Mouse (Mus musculus): ENCODE results near the gene Wrb. TPM values are rescaled to one million over a fixed set of nuclear protein-coding genes. Genes with fewer than 3 reads are reported as not detected.

Wrb gene
- polyA plus RNA-seq, 1 experiment = 58.0 TPM

DNA sequence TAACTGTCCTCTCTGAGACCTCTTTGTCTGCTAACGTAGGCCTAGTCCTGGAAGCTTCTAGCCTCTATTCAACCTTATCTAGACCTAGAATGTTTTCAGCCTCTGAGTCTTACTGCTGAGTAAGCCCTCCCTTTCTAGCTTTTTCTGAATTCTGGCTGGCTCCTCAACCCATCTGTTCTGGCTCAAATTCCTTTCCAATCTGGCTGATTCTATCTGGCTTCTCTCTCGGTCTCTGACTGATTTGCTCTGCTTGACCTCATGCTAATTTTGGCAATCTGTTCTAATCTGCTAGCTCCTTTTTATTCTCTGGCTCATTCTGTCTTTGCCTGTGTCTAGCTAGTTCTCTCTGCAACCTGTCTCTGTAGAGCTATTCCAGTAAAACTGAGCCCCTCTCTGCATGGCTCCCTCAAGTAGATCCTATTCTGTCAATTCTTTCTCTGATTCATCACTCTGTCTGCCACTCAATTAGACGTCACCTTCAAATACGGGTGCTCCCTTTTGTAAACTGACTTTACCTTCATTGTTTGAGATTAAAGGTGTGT, 20.6 kb downstream of the Wrb start:
- no peaks in the 10 kb centered on the region for H3K79me3 ChIP-seq (ENCODE audit: low read depth)

DNA sequence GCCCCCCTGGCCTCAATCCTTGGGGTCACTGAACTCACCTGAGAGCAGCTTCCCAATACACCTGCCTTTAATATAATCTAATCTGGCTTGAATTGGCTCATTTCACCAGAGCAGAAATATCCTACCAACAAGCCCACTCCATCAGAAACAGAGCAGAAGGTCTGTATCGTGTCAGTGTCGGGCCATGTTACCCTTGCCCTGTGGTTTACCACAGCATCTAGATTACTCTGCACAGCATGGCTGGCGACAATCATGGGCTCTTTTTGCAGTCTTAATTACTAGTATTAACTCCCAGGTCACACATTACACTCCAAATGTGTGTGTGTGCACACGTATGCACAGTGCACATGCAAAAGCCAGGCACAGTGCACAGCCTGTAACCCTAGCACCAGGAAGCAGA, 23.6 kb downstream of the Wrb start:
- H3K27me3 ChIP-seq (ENCODE audit: control insufficient read depth, insufficient read depth, insufficient read length) = no peaks in the 10 kb centered on the region
- TF ChIP-seq CEBPB (IDR thresholded peaks at IDR 0.05; ENCODE audit: low read depth) = no peak
- no peak for TF ChIP-seq CTCF (IDR thresholded peaks at IDR 0.05; ENCODE audit: control insufficient read depth, insufficient read depth, insufficient read length)
- no peak for TF ChIP-seq USF1 (IDR thresholded peaks at IDR 0.05; ENCODE audit: low read depth)
- no peak for TF ChIP-seq MAX (IDR thresholded peaks at IDR 0.05)
- TF ChIP-seq FOSL1 (IDR thresholded peaks at IDR 0.05; ENCODE audit: insufficient read depth, low read length, poor library complexity, severe bottlenecking) = no peak
- no peak for TF ChIP-seq MYOD1 (IDR thresholded peaks at IDR 0.05; ENCODE audit: control insufficient read depth, insufficient read length, low read depth)
- no peak for TF ChIP-seq MYOG (IDR thresholded peaks at IDR 0.05; ENCODE audit: control insufficient read depth, extremely low read depth, insufficient read length)
- no peaks in the 10 kb centered on the region for H3K79me3 ChIP-seq (ENCODE audit: low read depth)
- no peak overlapping the region for H3K4me3 ChIP-seq (ENCODE audit: insufficient read depth, poor library complexity, severe bottlenecking)
- H3ac ChIP-seq (ENCODE audit: control insufficient read depth, insufficient read length, low read depth) = no peak overlapping the region
- H3K36me3 ChIP-seq (ENCODE audit: control insufficient read depth, insufficient read depth) = no peaks in the 10 kb centered on the region
- H3K79me2 ChIP-seq (ENCODE audit: control insufficient read depth, insufficient read depth) = no peaks in the 10 kb centered on the region

More for the DNA sequence above, 20.6 kb downstream of the Wrb start:
- no peaks in the 10 kb centered on the region for H3K36me3 ChIP-seq (ENCODE audit: control insufficient read depth, insufficient read depth)
- no peaks in the 10 kb centered on the region for H3K79me2 ChIP-seq (ENCODE audit: control insufficient read depth, insufficient read depth)
- no peaks in the 10 kb centered on the region for H3K27me3 ChIP-seq (ENCODE audit: control insufficient read depth, insufficient read depth, insufficient read length)
- TF ChIP-seq USF1 (IDR thresholded peaks at IDR 0.05; ENCODE audit: low read depth) (no peak), MYOD1 (IDR thresholded peaks at IDR 0.05; ENCODE audit: control insufficient read depth, insufficient read length, low read depth) (no peak), CEBPB (IDR thresholded peaks at IDR 0.05; ENCODE audit: low read depth) (no peak), MYOG (IDR thresholded peaks at IDR 0.05; ENCODE audit: control insufficient read depth, extremely low read depth, insufficient read length) (no peak), FOSL1 (IDR thresholded peaks at IDR 0.05; ENCODE audit: insufficient read depth, low read length, poor library complexity, severe bottlenecking) (no peak), CTCF (IDR thresholded peaks at IDR 0.05; ENCODE audit: control insufficient read depth, insufficient read depth, insufficient read length) (no peak), MAX (IDR thresholded peaks at IDR 0.05) (no peak)
- H3K4me3 ChIP-seq (ENCODE audit: insufficient read depth, poor library complexity, severe bottlenecking) = no peak overlapping the region
- H3ac ChIP-seq (ENCODE audit: control insufficient read depth, insufficient read length, low read depth) = no peak overlapping the region

DNA sequence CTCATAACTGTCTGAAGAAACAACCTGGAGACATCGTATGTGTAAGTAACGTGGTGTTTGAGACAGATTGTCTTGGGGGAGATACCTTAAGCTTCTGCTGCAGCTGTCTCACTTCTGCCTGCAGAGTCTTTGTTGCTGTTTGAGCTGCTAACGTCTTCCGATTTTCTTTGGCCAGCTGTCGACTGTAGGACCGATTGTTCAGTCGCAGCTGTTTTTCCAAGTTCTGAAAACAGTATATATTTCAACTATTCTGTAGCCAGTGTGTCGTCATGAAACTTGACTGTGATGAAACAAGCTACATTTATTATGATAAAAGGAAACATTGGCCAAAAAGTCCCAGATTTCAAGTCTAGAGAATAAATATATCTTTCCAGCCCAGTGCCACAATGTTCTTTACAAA, 28.4 kb downstream of the Wrb start:
- Histone ChIP-seq H3K79me3 (ENCODE audit: low read depth) (no peaks in the 10 kb centered on the region), H3K36me3 (ENCODE audit: control insufficient read depth, insufficient read depth) (no peaks in the 10 kb centered on the region), H3ac (ENCODE audit: control insufficient read depth, insufficient read length, low read depth) (no peak overlapping the region), H3K79me2 (ENCODE audit: control insufficient read depth, insufficient read depth) (no peaks in the 10 kb centered on the region), H3K27me3 (ENCODE audit: control insufficient read depth, insufficient read depth, insufficient read length) (no peaks in the 10 kb centered on the region), H3K4me3 (ENCODE audit: insufficient read depth, poor library complexity, severe bottlenecking) (no peak overlapping the region)
- TF ChIP-seq FOSL1 (IDR thresholded peaks at IDR 0.05; ENCODE audit: insufficient read depth, low read length, poor library complexity, severe bottlenecking) (no peak), MYOD1 (IDR thresholded peaks at IDR 0.05; ENCODE audit: control insufficient read depth, insufficient read length, low read depth) (no peak), USF1 (IDR thresholded peaks at IDR 0.05; ENCODE audit: low read depth) (no peak), CTCF (IDR thresholded peaks at IDR 0.05; ENCODE audit: control insufficient read depth, insufficient read depth, insufficient read length) (no peak), CEBPB (IDR thresholded peaks at IDR 0.05; ENCODE audit: low read depth) (no peak), MYOG (IDR thresholded peaks at IDR 0.05; ENCODE audit: control insufficient read depth, extremely low read depth, insufficient read length) (no peak), MAX (IDR thresholded peaks at IDR 0.05) (no peak)

GRCm38 (mm10) chr16:96175399-96175798, 30.2 kb downstream of the Wrb start:
- TF ChIP-seq CTCF (IDR thresholded peaks at IDR 0.05; ENCODE audit: control insufficient read depth, insufficient read depth, insufficient read length) (no peak), USF1 (IDR thresholded peaks at IDR 0.05; ENCODE audit: low read depth) (no peak), MYOD1 (IDR thresholded peaks at IDR 0.05; ENCODE audit: control insufficient read depth, insufficient read length, low read depth) (no peak), MAX (IDR thresholded peaks at IDR 0.05) (no peak), CEBPB (IDR thresholded peaks at IDR 0.05; ENCODE audit: low read depth) (no peak), MYOG (IDR thresholded peaks at IDR 0.05; ENCODE audit: control insufficient read depth, extremely low read depth, insufficient read length) (no peak), FOSL1 (IDR thresholded peaks at IDR 0.05; ENCODE audit: insufficient read depth, low read length, poor library complexity, severe bottlenecking) (no peak)
- no peaks in the 10 kb centered on the region for H3K27me3 ChIP-seq (ENCODE audit: control insufficient read depth, insufficient read depth, insufficient read length)
- no peak overlapping the region for H3K4me3 ChIP-seq (ENCODE audit: insufficient read depth, poor library complexity, severe bottlenecking)
- H3K79me3 ChIP-seq (ENCODE audit: low read depth) = no peaks in the 10 kb centered on the region
- no peak overlapping the region for H3ac ChIP-seq (ENCODE audit: control insufficient read depth, insufficient read length, low read depth)
- no peaks in the 10 kb centered on the region for H3K79me2 ChIP-seq (ENCODE audit: control insufficient read depth, insufficient read depth)
- H3K36me3 ChIP-seq (ENCODE audit: control insufficient read depth, insufficient read depth) = no peaks in the 10 kb centered on the region

- Histone ChIP-seq H3K27me3 (ENCODE audit: control insufficient read depth, insufficient read depth, insufficient read length) (no peaks in the 10 kb centered on the region), H3ac (ENCODE audit: control insufficient read depth, insufficient read length, low read depth) (no peak overlapping the region), H3K79me2 (ENCODE audit: control insufficient read depth, insufficient read depth) (no peaks in the 10 kb centered on the region), H3K4me3 (ENCODE audit: insufficient read depth, poor library complexity, severe bottlenecking) (no peak overlapping the region), H3K36me3 (ENCODE audit: control insufficient read depth, insufficient read depth) (no peaks in the 10 kb centered on the region), H3K79me3 (ENCODE audit: low read depth) (no peaks in the 10 kb centered on the region)
- no peak for TF ChIP-seq FOSL1 (IDR thresholded peaks at IDR 0.05; ENCODE audit: insufficient read depth, low read length, poor library complexity, severe bottlenecking)
- TF ChIP-seq MAX (IDR thresholded peaks at IDR 0.05) = no peak
- TF ChIP-seq CEBPB (IDR thresholded peaks at IDR 0.05; ENCODE audit: low read depth) = no peak
- no peak for TF ChIP-seq MYOG (IDR thresholded peaks at IDR 0.05; ENCODE audit: control insufficient read depth, extremely low read depth, insufficient read length)
- TF ChIP-seq CTCF (IDR thresholded peaks at IDR 0.05; ENCODE audit: control insufficient read depth, insufficient read depth, insufficient read length) = no peak
- no peak for TF ChIP-seq MYOD1 (IDR thresholded peaks at IDR 0.05; ENCODE audit: control insufficient read depth, insufficient read length, low read depth)
- TF ChIP-seq USF1 (IDR thresholded peaks at IDR 0.05; ENCODE audit: low read depth) = no peak
These were observed 33.9 kb downstream of the Wrb start for GRCm38 (mm10) chr16:96179156-96179555.
